Mouse (Mus musculus) liver, adult 2 months (tissue): ENCODE results near the gene Snrpn.

ENCODE experiments used
- CTCF ChIP-seq: fragments of 200-500 bp; IDR thresholded peaks from 2 replicates; pipeline ENCODE4 v1.5.1; 2011; ENCODE audit warnings: low read depth, low read length, control low read depth
- POLR2A ChIP-seq: fragments of 200-500 bp; IDR thresholded peaks from 2 replicates; pipeline ENCODE4 v1.6.1; 2011; ENCODE audit warnings: low read length, control low read depth; ENCODE audit not compliant: insufficient read depth; ENCODE audit errors: extremely low read depth

DNA sequence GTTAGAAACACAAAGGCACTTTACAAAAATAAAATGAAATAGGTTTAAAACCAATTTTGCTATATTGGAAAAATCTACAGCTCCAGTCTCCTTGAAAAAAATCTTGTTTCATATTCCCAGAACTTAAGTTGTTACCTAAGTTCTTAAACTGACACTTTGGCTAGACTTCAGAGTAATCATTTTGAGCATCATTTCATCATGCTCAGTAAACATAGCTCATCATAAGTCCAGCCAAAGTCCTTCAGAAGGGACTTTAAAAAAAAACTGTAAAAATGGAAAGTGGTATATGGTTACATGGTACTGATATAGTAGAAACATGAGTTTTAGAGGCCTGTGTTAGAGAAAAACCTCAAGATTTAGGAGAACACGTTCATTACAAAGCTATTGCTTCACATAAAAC is 161.4 kb downstream of the Snrpn start:
- TF ChIP-seq CTCF (no peak), POLR2A (no peak)
